Mouse (Mus musculus): ENCODE data around the gene Bank1. TPM values are rescaled to one million over a fixed set of nuclear protein-coding genes. Genes with fewer than 3 reads are reported as not detected.

Bank1 gene
- polyA plus RNA-seq, 1 experiment = 0.37 TPM

- Histone ChIP-seq H3K27me3 (replicated peaks) (peaks cover 3% of the 10 kb centered on the region), H3K9me3 (no peaks in the 10 kb centered on the region), H3K4me3 (replicated peaks) (no peak overlapping the region), H3K36me3 (replicated peaks; ENCODE audit: low read length) (no peaks in the 10 kb centered on the region), H3K4me1 (peaks cover 22% of the 10 kb centered on the region)
- TF ChIP-seq GATA1 (IDR thresholded peaks at IDR 0.05; ENCODE audit: borderline replicate concordance, low read length) = no peak
- TF ChIP-seq FLI1 (IDR thresholded peaks at IDR 0.05; ENCODE audit: low read length) = no peak
Observed at GRCm38 (mm10) chr3:136085077-136085476, 240.8 kb downstream of the Bank1 start.

GRCm38 (mm10) chr3:136084066-136084465 lies 241.8 kb downstream of the Bank1 start:
- H3K4me3 ChIP-seq (replicated peaks) = no peak overlapping the region
- no peak for TF ChIP-seq GATA1 (IDR thresholded peaks at IDR 0.05; ENCODE audit: borderline replicate concordance, low read length)
- no peak for TF ChIP-seq FLI1 (IDR thresholded peaks at IDR 0.05; ENCODE audit: low read length)
- H3K27me3 ChIP-seq (replicated peaks) = peaks cover 3% of the 10 kb centered on the region
- H3K4me1 ChIP-seq = peaks cover 22% of the 10 kb centered on the region
- peaks cover under 1% of the 10 kb centered on the region; the same call in 1 of the 2 replicates for H3K9me3 ChIP-seq
- no peaks in the 10 kb centered on the region for H3K36me3 ChIP-seq (replicated peaks; ENCODE audit: low read length)

GRCm38 (mm10) chr3:136081264-136081663 lies 244.6 kb downstream of the Bank1 start:
- peaks cover 10% of the 10 kb centered on the region for H3K4me1 ChIP-seq
- peaks cover 3% of the 10 kb centered on the region; the same call in 1 of the 2 replicates for H3K9me3 ChIP-seq
- no peaks in the 10 kb centered on the region for H3K36me3 ChIP-seq (replicated peaks; ENCODE audit: low read length)
- H3K27me3 ChIP-seq (replicated peaks) = peaks cover 2% of the 10 kb centered on the region
- no peak overlapping the region for H3K4me3 ChIP-seq (replicated peaks)
- TF ChIP-seq GATA1 (IDR thresholded peaks at IDR 0.05; ENCODE audit: borderline replicate concordance, low read length) = no peak
- TF ChIP-seq FLI1 (IDR thresholded peaks at IDR 0.05; ENCODE audit: low read length) = no peak

- Histone ChIP-seq H3K9me3 (peaks cover 3% of the 10 kb centered on the region; the same call in 1 of the 2 replicates), H3K4me1 (no peaks in the 10 kb centered on the region), H3K36me3 (replicated peaks; ENCODE audit: low read length) (no peaks in the 10 kb centered on the region), H3K27me3 (replicated peaks) (peaks cover 2% of the 10 kb centered on the region), H3K4me3 (replicated peaks) (no peak overlapping the region)
- TF ChIP-seq FLI1 (IDR thresholded peaks at IDR 0.05; ENCODE audit: low read length) = no peak
- TF ChIP-seq GATA1 (IDR thresholded peaks at IDR 0.05; ENCODE audit: borderline replicate concordance, low read length) = no peak
Observed at GRCm38 (mm10) chr3:136078535-136078934, 247.3 kb downstream of the Bank1 start.

- Histone ChIP-seq H3K4me3 (replicated peaks) (no peak overlapping the region), H3K27me3 (replicated peaks) (no peaks in the 10 kb centered on the region), H3K4me1 (peaks cover 17% of the 10 kb centered on the region), H3K36me3 (replicated peaks; ENCODE audit: low read length) (no peaks in the 10 kb centered on the region), H3K9me3 (no peaks in the 10 kb centered on the region)
- TF ChIP-seq FLI1 (IDR thresholded peaks at IDR 0.05; ENCODE audit: low read length) (no peak), GATA1 (IDR thresholded peaks at IDR 0.05; ENCODE audit: borderline replicate concordance, low read length) (no peak)
Observed at GRCm38 (mm10) chr3:136070394-136070793, 255.5 kb downstream of the Bank1 start.

- Histone ChIP-seq H3K4me1 (peaks cover 11% of the 10 kb centered on the region), H3K36me3 (replicated peaks; ENCODE audit: low read length) (no peaks in the 10 kb centered on the region), H3K9me3 (no peaks in the 10 kb centered on the region), H3K4me3 (replicated peaks) (no peak overlapping the region), H3K27me3 (replicated peaks) (no peaks in the 10 kb centered on the region)
- TF ChIP-seq FLI1 (IDR thresholded peaks at IDR 0.05; ENCODE audit: low read length) (no peak), GATA1 (IDR thresholded peaks at IDR 0.05; ENCODE audit: borderline replicate concordance, low read length) (no peak)
Observed at GRCm38 (mm10) chr3:136061907-136062306, 264.0 kb downstream of the Bank1 start.

- Histone ChIP-seq H3K36me3 (replicated peaks; ENCODE audit: low read length) (no peaks in the 10 kb centered on the region), H3K9me3 (no peaks in the 10 kb centered on the region), H3K27me3 (replicated peaks) (peaks cover 7% of the 10 kb centered on the region), H3K4me1 (peaks cover 15% of the 10 kb centered on the region), H3K4me3 (replicated peaks) (no peak overlapping the region)
- TF ChIP-seq FLI1 (IDR thresholded peaks at IDR 0.05; ENCODE audit: low read length) (no peak), GATA1 (IDR thresholded peaks at IDR 0.05; ENCODE audit: borderline replicate concordance, low read length) (no peak)
Observed at GRCm38 (mm10) chr3:136050635-136051034, 275.2 kb downstream of the Bank1 start.

GRCm38 (mm10) chr3:136050215-136050614 lies 275.7 kb downstream of the Bank1 start:
- Histone ChIP-seq H3K9me3 (no peaks in the 10 kb centered on the region), H3K4me3 (replicated peaks) (no peak overlapping the region), H3K27me3 (replicated peaks) (peaks cover 7% of the 10 kb centered on the region), H3K36me3 (replicated peaks; ENCODE audit: low read length) (no peaks in the 10 kb centered on the region), H3K4me1 (peaks cover 15% of the 10 kb centered on the region)
- no peak for TF ChIP-seq FLI1 (IDR thresholded peaks at IDR 0.05; ENCODE audit: low read length)
- TF ChIP-seq GATA1 (IDR thresholded peaks at IDR 0.05; ENCODE audit: borderline replicate concordance, low read length) = no peak

- Histone ChIP-seq H3K4me1 (peaks cover 15% of the 10 kb centered on the region), H3K27me3 (replicated peaks) (peaks cover 7% of the 10 kb centered on the region), H3K9me3 (peaks cover 12% of the 10 kb centered on the region), H3K36me3 (replicated peaks; ENCODE audit: low read length) (no peaks in the 10 kb centered on the region), H3K4me3 (replicated peaks) (no peak overlapping the region)
- TF ChIP-seq GATA1 (IDR thresholded peaks at IDR 0.05; ENCODE audit: borderline replicate concordance, low read length) (no peak), FLI1 (IDR thresholded peaks at IDR 0.05; ENCODE audit: low read length) (no peak)
Observed at GRCm38 (mm10) chr3:136048026-136048425, 277.8 kb downstream of the Bank1 start.

GRCm38 (mm10) chr3:136045381-136045780 lies 280.5 kb downstream of the Bank1 start:
- Histone ChIP-seq H3K36me3 (replicated peaks; ENCODE audit: low read length) (no peaks in the 10 kb centered on the region), H3K27me3 (replicated peaks) (peaks cover 7% of the 10 kb centered on the region), H3K4me3 (replicated peaks) (no peak overlapping the region), H3K4me1 (peaks cover 6% of the 10 kb centered on the region; the same call in 1 of the 2 replicates), H3K9me3 (peaks cover 12% of the 10 kb centered on the region)
- no peak for TF ChIP-seq FLI1 (IDR thresholded peaks at IDR 0.05; ENCODE audit: low read length)
- TF ChIP-seq GATA1 (IDR thresholded peaks at IDR 0.05; ENCODE audit: borderline replicate concordance, low read length) = no peak

- H3K9me3 ChIP-seq = peaks cover 12% of the 10 kb centered on the region
- no peaks in the 10 kb centered on the region for H3K27me3 ChIP-seq (replicated peaks)
- H3K36me3 ChIP-seq (replicated peaks; ENCODE audit: low read length) = no peaks in the 10 kb centered on the region
- no peak overlapping the region for H3K4me3 ChIP-seq (replicated peaks)
- peaks cover 8% of the 10 kb centered on the region for H3K4me1 ChIP-seq
- no peak for TF ChIP-seq FLI1 (IDR thresholded peaks at IDR 0.05; ENCODE audit: low read length)
- no peak for TF ChIP-seq GATA1 (IDR thresholded peaks at IDR 0.05; ENCODE audit: borderline replicate concordance, low read length)
Observed at GRCm38 (mm10) chr3:136040041-136040440, 285.8 kb downstream of the Bank1 start.
